Mouse (Mus musculus): Measurements from ENCODE around the gene Actn3. TPM values are rescaled to one million over a fixed set of nuclear protein-coding genes. Genes with fewer than 3 reads are reported as not detected.

Actn3 gene
- 1.2 and 1.6 TPM in 2 replicates for polyA plus RNA-seq (2016; fragmentation: Nextera tagmentation; extraction: Ambion mirVana)

DNA sequence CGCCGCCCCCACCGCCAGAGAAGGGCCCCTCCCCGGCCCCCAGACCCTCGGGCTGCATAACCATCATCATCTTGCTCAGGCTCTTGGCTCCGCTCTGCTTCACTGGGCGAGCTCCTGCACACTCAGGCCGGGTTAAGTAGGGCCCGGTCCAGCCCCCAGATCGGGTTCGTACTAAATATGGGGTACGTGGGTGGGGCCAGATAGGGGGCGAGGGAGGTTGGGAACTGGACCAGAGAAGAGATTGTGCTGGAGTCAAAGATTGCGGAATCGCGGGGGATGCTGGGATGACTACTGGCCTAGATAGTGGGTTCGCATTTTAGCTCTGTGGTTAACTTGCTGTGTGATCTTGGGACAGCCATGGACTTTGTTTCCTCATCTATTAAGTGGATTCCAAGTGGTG, at the start of gene Actn3:
Gene Actn3 (minus strand): TSS at position 125 of the 400 bp plus-strand sequence.
- Histone ChIP-seq H3K27me3 (peaks cover 19% of the 10 kb centered on the region), H3K4me3 (peak within 1 kb of the TSS; percentile 71), H3K4me1 (peaks cover 16% of the 10 kb centered on the region), H3K27ac (replicated peaks) (peak within 1 kb of the TSS; percentile 47; the same call in 1 of the 2 replicates), H3K9ac (replicated peaks) (peak within 1 kb of the TSS; percentile 76), H3K9me3 (no peaks in the 10 kb centered on the region), H3K4me2 (replicated peaks) (peak within 1 kb of the TSS; percentile 86), H3K36me3 (no peaks in the 10 kb centered on the region)
- ATAC-seq (ENCODE audit: low FRiP score, low read depth) = no peak
- WGBS = 4% methylated on average over 16 of the region's 17 CpGs

DNA sequence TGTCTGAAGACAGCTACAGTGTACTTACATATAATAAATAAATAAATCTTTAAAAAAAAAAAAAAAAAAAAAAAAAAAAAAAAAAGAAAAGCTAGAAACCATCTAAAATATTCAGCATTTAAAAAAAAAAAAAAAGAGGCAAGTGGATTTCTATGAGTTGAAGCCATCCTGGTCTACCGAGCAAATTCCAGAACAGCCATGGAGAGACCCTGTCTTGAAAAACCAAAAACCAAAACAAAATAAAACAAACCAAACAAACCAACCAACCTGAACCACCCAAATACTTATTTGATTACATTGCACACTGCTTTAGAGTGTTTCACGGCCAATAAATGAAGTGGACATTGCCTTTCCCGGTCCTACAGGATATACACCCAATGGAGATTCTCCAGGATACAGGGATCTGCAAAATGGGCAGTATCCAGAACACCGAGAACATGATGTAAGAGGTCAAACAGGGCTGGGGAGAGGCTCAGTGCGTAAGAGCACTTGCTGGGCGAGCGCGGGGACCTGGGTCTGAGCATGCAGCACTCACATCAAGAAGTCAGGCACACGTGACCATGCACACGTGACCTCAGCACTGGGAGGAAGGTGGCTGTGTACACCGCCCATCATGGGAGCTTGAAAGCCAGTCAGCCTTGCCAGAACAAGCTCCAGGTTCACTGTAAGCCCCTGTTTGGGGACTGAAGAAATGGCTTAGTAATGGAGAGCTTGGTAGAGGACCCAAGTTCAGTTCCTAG, 47.6 kb upstream of the Actn3 start:
- no peak overlapping the region for H3K9ac ChIP-seq (replicated peaks)
- peaks cover 57% of the 10 kb centered on the region for H3K36me3 ChIP-seq
- H3K9me3 ChIP-seq = no peaks in the 10 kb centered on the region
- peaks cover 21% of the 10 kb centered on the region for H3K4me1 ChIP-seq
- no peak for ATAC-seq (ENCODE audit: low FRiP score, low read depth)
- no peaks in the 10 kb centered on the region for H3K27me3 ChIP-seq
- 94% methylated on average over 11 of the region's 11 CpGs for WGBS
- H3K27ac ChIP-seq (replicated peaks) = no peak overlapping the region
- no peak overlapping the region for H3K4me2 ChIP-seq (replicated peaks)
- H3K4me3 ChIP-seq = no peak overlapping the region

DNA sequence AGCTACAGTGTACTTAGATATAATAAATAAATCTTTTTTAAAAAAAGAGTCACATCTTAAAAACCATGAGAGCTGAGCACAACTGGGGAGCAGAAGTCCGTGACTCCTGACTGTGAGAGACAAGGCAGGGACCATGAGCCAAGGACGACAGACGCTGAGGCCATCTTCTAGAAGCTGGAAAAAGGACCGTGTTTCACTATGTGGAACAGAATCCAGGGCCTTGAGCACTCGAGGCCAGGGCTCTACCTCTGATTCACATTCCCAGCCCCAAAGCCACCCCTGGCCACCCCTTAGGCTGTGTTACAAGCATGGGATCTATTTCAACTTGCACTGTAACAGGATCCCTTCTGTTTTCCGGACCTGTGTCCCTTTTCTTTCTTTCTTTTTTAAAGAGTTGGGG, 41.9 kb upstream of the Actn3 start:
- Histone ChIP-seq H3K36me3 (peaks cover 97% of the 10 kb centered on the region), H3K27me3 (no peaks in the 10 kb centered on the region)
- 86% methylated on average over 6 of the region's 6 CpGs for WGBS

DNA sequence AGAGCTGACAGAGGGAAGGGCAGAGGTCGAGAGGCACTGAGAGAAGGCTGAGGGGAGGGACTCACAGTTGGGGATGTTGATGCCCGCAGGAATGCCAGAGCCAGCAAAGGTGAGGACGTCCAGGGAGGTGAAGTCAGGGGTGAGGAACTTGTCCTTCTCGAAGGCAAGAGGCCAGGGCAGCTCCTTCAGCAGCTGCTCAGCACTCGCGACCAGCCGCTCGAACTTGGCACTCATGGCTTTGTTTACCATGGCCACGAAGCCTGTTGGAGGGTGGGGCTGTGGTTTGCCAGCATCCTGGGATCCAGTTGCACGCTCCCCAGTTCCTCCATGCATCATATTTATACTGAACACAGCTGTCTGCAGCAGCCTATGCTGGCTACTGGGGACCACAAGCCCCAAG, 39.1 kb upstream of the Actn3 start:
- no peak for ATAC-seq (ENCODE audit: low FRiP score, low read depth)

More for the DNA sequence above, 41.9 kb upstream of the Actn3 start:
- no peaks in the 10 kb centered on the region for H3K4me1 ChIP-seq
- no peak overlapping the region for H3K9ac ChIP-seq (replicated peaks)
- no peak overlapping the region for H3K4me3 ChIP-seq
- H3K27ac ChIP-seq (replicated peaks) = no peak overlapping the region
- no peak overlapping the region for H3K4me2 ChIP-seq (replicated peaks)
- H3K9me3 ChIP-seq = no peaks in the 10 kb centered on the region
- ATAC-seq (ENCODE audit: low FRiP score, low read depth) = no peak

DNA sequence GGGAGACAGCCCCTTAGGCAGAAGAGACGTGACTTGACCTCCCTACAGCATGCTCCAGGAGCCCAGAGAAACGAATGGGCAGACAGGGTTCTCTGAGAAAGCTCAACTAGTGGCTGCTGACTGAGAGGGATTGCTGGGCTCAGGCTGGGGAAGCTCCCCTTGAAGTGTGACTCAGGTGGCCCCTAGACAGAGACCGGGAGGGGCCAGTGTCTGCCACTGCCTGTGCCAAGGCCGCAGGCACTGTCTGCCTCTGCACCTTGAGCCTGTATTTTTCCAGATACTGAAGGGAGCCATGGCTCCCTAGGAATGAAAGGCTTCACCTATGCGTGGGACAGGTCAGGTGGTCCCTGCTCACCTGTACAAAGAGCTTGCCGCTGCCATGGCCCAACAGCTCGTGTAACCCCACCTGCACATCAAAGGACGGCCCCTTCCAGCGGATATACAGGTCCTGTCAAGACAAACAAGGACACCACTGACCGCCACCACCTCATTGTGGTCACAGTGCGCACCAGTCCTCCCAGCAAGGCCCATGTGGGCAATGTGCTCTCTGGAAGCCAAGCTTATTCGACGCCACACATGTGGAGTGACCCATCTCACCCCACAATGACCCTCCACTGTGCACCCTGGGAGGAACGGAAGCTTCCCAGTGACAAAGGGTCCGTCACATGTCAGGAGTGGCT, 38.4 kb upstream of the Actn3 start:
- peaks cover 96% of the 10 kb centered on the region for H3K36me3 ChIP-seq
- H3K9me3 ChIP-seq = no peaks in the 10 kb centered on the region
- no peaks in the 10 kb centered on the region for H3K27me3 ChIP-seq
- no peak overlapping the region for H3K9ac ChIP-seq (replicated peaks)
- H3K4me1 ChIP-seq = no peaks in the 10 kb centered on the region
- H3K27ac ChIP-seq (replicated peaks) = no peak overlapping the region
- no peak overlapping the region for H3K4me3 ChIP-seq
- WGBS = 92% methylated on average over 15 of the region's 15 CpGs
- ATAC-seq (ENCODE audit: low FRiP score, low read depth) = no peak
- H3K4me2 ChIP-seq (replicated peaks) = no peak overlapping the region

More for the DNA sequence above, 39.1 kb upstream of the Actn3 start:
- WGBS = 88% methylated on average over 10 of the region's 10 CpGs
- H3K4me2 ChIP-seq (replicated peaks) = no peak overlapping the region
- no peaks in the 10 kb centered on the region for H3K4me1 ChIP-seq
- H3K27me3 ChIP-seq = no peaks in the 10 kb centered on the region
- H3K4me3 ChIP-seq = no peak overlapping the region
- peaks cover 96% of the 10 kb centered on the region for H3K36me3 ChIP-seq
- no peak overlapping the region for H3K27ac ChIP-seq (replicated peaks)
- no peaks in the 10 kb centered on the region for H3K9me3 ChIP-seq
- H3K9ac ChIP-seq (replicated peaks) = no peak overlapping the region

DNA sequence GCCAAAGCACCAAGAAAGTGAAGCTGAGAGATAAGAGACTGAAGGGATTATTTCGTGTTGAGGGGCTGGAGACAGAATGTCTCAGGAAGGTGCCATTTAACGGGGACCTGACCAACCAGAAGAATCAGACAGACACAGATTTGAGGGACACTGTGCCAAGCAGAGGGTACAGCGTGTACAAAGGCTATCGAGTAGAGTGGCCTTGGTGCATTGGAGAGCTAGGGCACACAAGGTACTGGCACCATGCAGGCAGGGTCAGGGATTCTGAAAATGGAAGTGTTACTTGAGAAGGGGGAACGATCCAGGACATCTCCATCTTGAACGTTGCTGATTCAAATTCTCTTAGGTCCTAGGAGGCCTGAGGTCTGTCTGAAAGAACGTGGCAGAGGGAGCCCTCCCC, 31.7 kb upstream of the Actn3 start:
- Histone ChIP-seq H3K9ac (replicated peaks) (no peak overlapping the region), H3K4me3 (no peak overlapping the region), H3K9me3 (no peaks in the 10 kb centered on the region), H3K27ac (replicated peaks) (no peak overlapping the region), H3K36me3 (peaks cover 68% of the 10 kb centered on the region), H3K27me3 (no peaks in the 10 kb centered on the region), H3K4me1 (peaks cover 12% of the 10 kb centered on the region), H3K4me2 (replicated peaks) (no peak overlapping the region)
- ATAC-seq (ENCODE audit: low FRiP score, low read depth) = no peak
- 96% methylated on average over 7 of the region's 7 CpGs for WGBS

DNA sequence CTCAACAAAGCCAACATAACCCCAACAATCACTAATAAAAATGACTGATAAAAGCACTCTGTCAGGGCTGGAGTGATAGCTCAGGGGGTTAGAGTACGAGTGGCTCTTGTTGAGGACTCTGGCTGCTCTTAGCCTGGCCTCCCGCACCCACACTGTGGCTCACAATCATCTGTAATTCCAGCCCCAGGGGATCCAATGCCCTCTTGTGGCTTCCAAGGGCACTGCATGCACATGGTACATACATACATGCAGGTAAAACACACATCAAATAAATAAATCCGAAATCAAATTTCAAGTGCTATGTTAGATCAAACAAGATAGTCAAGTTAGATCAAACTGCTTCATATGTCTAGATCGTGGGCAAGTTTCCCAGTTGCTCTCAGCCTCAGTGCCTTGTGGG, 30.4 kb upstream of the Actn3 start:
- 80% methylated on average over 4 of the region's 4 CpGs for whole genome bisulfite sequencing
- ATAC-seq (ENCODE audit: low FRiP score, low read depth) = no peak

DNA sequence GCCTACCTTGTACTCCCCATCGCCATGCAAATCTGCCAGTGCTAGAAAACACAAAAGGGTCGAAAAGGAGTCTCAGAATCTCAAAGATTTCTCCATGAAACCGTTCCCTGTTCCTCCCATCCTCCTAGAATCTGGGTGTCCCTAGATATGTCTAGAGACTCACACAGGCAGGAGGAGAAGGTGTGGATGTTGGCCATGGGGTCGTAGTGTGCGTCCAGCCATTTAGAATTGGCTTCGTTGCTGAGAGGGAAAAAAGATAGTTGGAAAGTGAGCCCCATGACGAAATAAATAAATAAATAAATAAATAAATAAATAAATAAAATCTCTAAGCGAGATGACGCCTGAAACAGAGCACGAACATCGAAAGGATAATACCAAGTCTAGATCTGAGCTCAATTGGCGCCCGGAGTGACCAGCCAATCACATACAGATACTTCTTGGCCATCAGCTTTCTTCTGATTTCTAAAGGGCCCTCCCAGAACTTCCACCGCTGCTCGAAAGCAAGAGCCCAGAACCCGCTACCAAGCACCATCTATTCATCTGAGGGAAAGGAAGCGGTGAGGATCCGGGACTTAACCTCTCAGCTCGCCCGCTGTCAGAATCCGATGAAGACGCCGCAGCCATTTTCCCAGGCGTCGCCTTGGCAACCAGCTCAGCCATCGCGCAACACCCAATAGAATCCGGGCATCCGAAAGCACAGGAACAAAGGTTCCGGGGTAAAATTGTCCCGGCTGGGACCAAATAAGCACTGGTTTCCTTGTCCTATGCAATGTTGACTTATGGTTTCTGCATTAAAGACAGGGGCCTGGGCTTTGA, 28.5 kb upstream of the Actn3 start, which contains the start of gene Bbs1:
Gene Bbs1 (minus strand): TSS at position 650 of the 816 bp plus-strand sequence.
- Histone ChIP-seq H3K27me3 (no peaks in the 10 kb centered on the region), H3K4me2 (replicated peaks) (peak within 1 kb of the TSS; percentile 63), H3K36me3 (peaks cover 55% of the 10 kb centered on the region), H3K9me3 (no peaks in the 10 kb centered on the region), H3K4me1 (peaks cover 12% of the 10 kb centered on the region), H3K9ac (replicated peaks) (peak within 1 kb of the TSS; percentile 65), H3K4me3 (peak within 1 kb of the TSS; percentile 59), H3K27ac (replicated peaks) (peak within 1 kb of the TSS; percentile 63)
- peak; percentile 71 for ATAC-seq (ENCODE audit: low FRiP score, low read depth)
- WGBS = 9% methylated on average over 31 of the region's 31 CpGs

More for the DNA sequence above, 30.4 kb upstream of the Actn3 start:
- no peaks in the 10 kb centered on the region for H3K9me3 ChIP-seq
- peaks cover 63% of the 10 kb centered on the region for H3K36me3 ChIP-seq
- peaks cover 12% of the 10 kb centered on the region for H3K4me1 ChIP-seq
- H3K4me3 ChIP-seq = no peak overlapping the region
- no peak overlapping the region for H3K9ac ChIP-seq (replicated peaks)
- no peaks in the 10 kb centered on the region for H3K27me3 ChIP-seq
- H3K27ac ChIP-seq (replicated peaks) = no peak overlapping the region
- H3K4me2 ChIP-seq (replicated peaks) = no peak overlapping the region

DNA sequence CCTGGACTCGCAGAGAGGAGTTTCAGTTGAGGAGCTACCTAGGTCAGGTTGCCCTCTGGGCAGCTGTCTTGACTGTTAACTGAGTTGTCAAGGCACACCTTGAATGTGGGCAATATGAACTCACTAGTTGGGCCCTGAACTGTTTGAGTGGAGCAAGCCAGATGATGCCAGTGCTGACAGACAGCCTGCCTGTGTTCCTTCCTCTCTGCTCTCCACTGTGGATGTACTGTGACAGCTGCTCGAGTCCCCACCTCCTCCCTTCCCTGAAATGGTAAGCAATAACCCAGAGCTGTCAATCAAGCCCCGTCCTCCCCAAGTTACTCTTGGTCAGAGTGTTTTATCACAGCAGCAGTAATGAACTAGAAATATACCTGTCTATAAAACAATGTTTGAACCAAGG, 22.2 kb upstream of the Actn3 start:
- H3K27me3 ChIP-seq = no peaks in the 10 kb centered on the region
- H3K4me3 ChIP-seq = no peak overlapping the region
- H3K4me1 ChIP-seq = no peaks in the 10 kb centered on the region
- H3K36me3 ChIP-seq = peaks cover 41% of the 10 kb centered on the region
- no peaks in the 10 kb centered on the region for H3K9me3 ChIP-seq
- H3K9ac ChIP-seq (replicated peaks) = no peak overlapping the region
- WGBS = 80% methylated on average over 3 of the region's 3 CpGs
- ATAC-seq (ENCODE audit: low FRiP score, low read depth) = no peak
- no peak overlapping the region for H3K4me2 ChIP-seq (replicated peaks)
- no peak overlapping the region for H3K27ac ChIP-seq (replicated peaks)

DNA sequence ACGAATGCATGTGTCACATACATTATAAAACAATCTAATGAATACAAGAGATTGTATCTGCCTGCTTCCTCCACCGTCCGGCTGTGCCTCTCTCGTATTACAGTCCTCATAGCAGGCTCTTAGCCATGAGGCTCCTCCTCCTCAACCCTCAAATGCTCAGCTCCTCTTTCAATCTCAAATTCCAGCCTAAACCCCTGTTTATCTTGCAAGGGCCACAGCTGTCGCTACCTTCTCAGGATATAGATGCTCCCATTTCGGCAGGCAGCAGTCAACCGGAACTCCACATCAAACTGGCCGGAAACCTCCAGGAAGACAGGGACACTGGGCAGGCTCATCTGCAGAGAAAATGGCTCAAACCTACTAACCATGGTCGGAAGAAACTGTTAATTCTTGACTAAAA, 21.3 kb upstream of the Actn3 start:
- Histone ChIP-seq H3K27ac (replicated peaks) (no peak overlapping the region), H3K9me3 (no peaks in the 10 kb centered on the region), H3K4me3 (no peak overlapping the region), H3K36me3 (peaks cover 41% of the 10 kb centered on the region), H3K4me2 (replicated peaks) (no peak overlapping the region), H3K9ac (replicated peaks) (no peak overlapping the region), H3K4me1 (no peaks in the 10 kb centered on the region), H3K27me3 (no peaks in the 10 kb centered on the region)
- no peak for ATAC-seq (ENCODE audit: low FRiP score, low read depth)
- 84% methylated on average over 9 of the region's 9 CpGs for WGBS

DNA sequence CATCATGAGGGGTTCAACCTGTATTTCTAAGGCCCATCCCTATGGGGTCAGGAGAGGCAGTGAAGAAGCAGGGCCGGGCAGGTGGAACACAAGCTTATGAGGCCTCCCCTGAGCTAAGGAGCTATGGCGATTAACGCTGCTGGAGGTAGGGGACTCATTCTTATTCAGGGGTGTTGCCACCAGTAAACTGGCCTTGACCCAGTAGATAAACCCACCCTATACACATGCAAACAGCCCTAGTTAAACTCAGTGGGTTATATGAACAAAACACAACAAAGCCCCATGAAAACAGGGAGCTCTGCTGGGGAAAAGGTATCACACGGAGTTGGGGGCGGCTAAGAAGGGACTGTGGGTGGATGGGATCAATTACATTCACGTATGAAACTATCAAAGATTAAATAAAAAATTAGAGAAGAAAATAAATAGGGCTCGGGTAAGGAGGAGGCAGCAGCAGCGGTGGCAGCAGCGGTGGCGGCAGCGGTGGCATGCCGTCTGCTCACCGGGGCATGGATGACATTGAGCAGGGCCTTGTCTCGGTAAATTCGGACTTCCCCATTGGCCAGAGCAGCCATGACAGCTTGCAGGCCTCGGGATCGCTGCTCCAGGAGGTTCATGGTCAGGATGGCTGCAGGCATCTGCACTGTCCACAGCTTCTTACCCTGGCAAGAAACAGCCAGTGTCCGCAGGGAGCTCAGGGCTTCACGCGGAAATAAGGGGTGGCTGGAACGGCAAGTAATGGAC, 19.2 kb upstream of the Actn3 start:
- WGBS = 55% methylated on average over 21 of the region's 21 CpGs
- no peak overlapping the region for H3K4me3 ChIP-seq
- no peaks in the 10 kb centered on the region for H3K9me3 ChIP-seq
- H3K36me3 ChIP-seq = peaks cover 35% of the 10 kb centered on the region
- no peaks in the 10 kb centered on the region for H3K27me3 ChIP-seq
- no peak overlapping the region for H3K27ac ChIP-seq (replicated peaks)
- H3K4me2 ChIP-seq (replicated peaks) = no peak overlapping the region
- no peak overlapping the region for H3K9ac ChIP-seq (replicated peaks)
- H3K4me1 ChIP-seq = no peaks in the 10 kb centered on the region
- ATAC-seq (ENCODE audit: low FRiP score, low read depth) = no peak
